8 mouse cellular contexts compared by ENCODE assay signal in genomic region chr17:46030323-46030730, GRCm38 (mm10). TPM values are rescaled to one million over a fixed set of nuclear protein-coding genes. Genes with fewer than 3 reads are reported as not detected.
DNase-seq lines count a peak whose midpoint lies in the region; ATAC-seq and TF ChIP-seq lines count a peak whose summit lies in the region.

No protein-coding gene starts in this region.

- no peak for TF ChIP-seq CTCF in olfactory bulb, adult 2 months (IDR thresholded peaks at IDR 0.05; ENCODE audit: insufficient read depth, low read depth, low read length)

- no peak for TF ChIP-seq POLR2A in olfactory bulb, adult 2 months (IDR thresholded peaks at IDR 0.05; ENCODE audit: insufficient read depth, low read depth, low read length)

- no peaks in the 10 kb centered on the region for H3K27me3 ChIP-seq in megakaryocyte, embryonic 14.5 days (replicated peaks)
- H3K27me3 ChIP-seq in intestine, embryonic 15.5 days (replicated peaks) = no peaks in the 10 kb centered on the region
- no peaks in the 10 kb centered on the region for H3K27me3 ChIP-seq in liver, embryonic 16.5 days (ENCODE audit: control insufficient read depth, insufficient read depth, low read depth, low read length)

- peak overlapping the region; percentile 98 for H3K4me3 ChIP-seq in megakaryocyte, embryonic 14.5 days (replicated peaks)
- H3K4me3 ChIP-seq in intestine, embryonic 15.5 days (replicated peaks) = peak overlapping the region; percentile 93
- H3K4me3 ChIP-seq in liver, embryonic 16.5 days (ENCODE audit: low read depth, low read length) = peak overlapping the region; percentile 80
- peak overlapping the region; percentile 59 for H3K4me3 ChIP-seq in olfactory bulb, adult 2 months (ENCODE audit: insufficient read depth, low read depth, low read length)

- peaks cover 45% of the 10 kb centered on the region for H3K36me3 ChIP-seq in megakaryocyte, embryonic 14.5 days (replicated peaks; ENCODE audit: low read length)
- H3K36me3 ChIP-seq in intestine, embryonic 15.5 days = peaks cover under 1% of the 10 kb centered on the region; the same call in 1 of the 2 replicates
- H3K36me3 ChIP-seq in liver, embryonic 16.5 days (ENCODE audit: control insufficient read depth, insufficient read depth) = peaks cover 2% of the 10 kb centered on the region; the same call in 1 of the 2 replicates

- DNase-seq in c-Kit-positive CD71-positive TER-119-positive erythroid progenitor cells, embryonic 14.5 days (ENCODE audit: low spot score) = peak; percentile 49
- peak; percentile 64 for DNase-seq in gastrocnemius, adult 18-20 months (ENCODE audit: low spot score)
- no peak for DNase-seq in yolk sac, embryonic 10.5 days (ENCODE audit: low spot score)

- H3K9ac ChIP-seq in intestine, embryonic 15.5 days = peak overlapping the region; percentile 98
- peak overlapping the region; percentile 82 for H3K9ac ChIP-seq in liver, embryonic 16.5 days (ENCODE audit: low read depth, low read length)

- peak overlapping the region; percentile 98 for H3K27ac ChIP-seq in intestine, embryonic 15.5 days
- H3K27ac ChIP-seq in liver, embryonic 16.5 days (ENCODE audit: low read length) = peak overlapping the region; percentile 86
- no peak overlapping the region; the same call in 1 of the 2 replicates for H3K27ac ChIP-seq in olfactory bulb, adult 2 months (ENCODE audit: insufficient read depth, low read depth, low read length)

- ATAC-seq in megakaryocyte, adult 5-6 weeks (ENCODE audit: poor library complexity, severe bottlenecking) = no peak
- peak; percentile 50 for ATAC-seq in intestine, embryonic 15.5 days
- ATAC-seq in liver, embryonic 16.5 days (ENCODE audit: low read depth) = peak; percentile 57

- 0% methylated on average over 32 of the region's 43 CpGs for WGBS in intestine, embryonic 15.5 days
- under 1% methylated on average over 30 of the region's 43 CpGs for WGBS in liver, embryonic 16.5 days (ENCODE audit: insufficient replicate concordance)
- 1% methylated on average over 42 of the region's 43 CpGs for WGBS in olfactory bulb, adult 2 months

- H3K9me3 ChIP-seq in megakaryocyte, embryonic 14.5 days = no peaks in the 10 kb centered on the region
- no peaks in the 10 kb centered on the region for H3K9me3 ChIP-seq in intestine, embryonic 15.5 days
- no peaks in the 10 kb centered on the region for H3K9me3 ChIP-seq in liver, embryonic 16.5 days (replicated peaks; ENCODE audit: control insufficient read depth, low read length)

- H3K4me2 ChIP-seq in intestine, embryonic 15.5 days (replicated peaks) = peak overlapping the region; percentile 83
- H3K4me2 ChIP-seq in liver, embryonic 16.5 days (ENCODE audit: low read depth, low read length) = peak overlapping the region; percentile 79

- peaks cover 74% of the 10 kb centered on the region for H3K4me1 ChIP-seq in megakaryocyte, embryonic 14.5 days
- peaks cover 54% of the 10 kb centered on the region for H3K4me1 ChIP-seq in intestine, embryonic 15.5 days (replicated peaks)
- peaks cover 48% of the 10 kb centered on the region for H3K4me1 ChIP-seq in liver, embryonic 16.5 days (ENCODE audit: control insufficient read depth, low read depth, low read length)
- peaks cover 27% of the 10 kb centered on the region for H3K4me1 ChIP-seq in olfactory bulb, adult 2 months (ENCODE audit: control insufficient read depth, insufficient read depth, low read length)

RNA-seq across cellular contexts. Expression of gene Vegfa, which starts 1.8 kb away (rescaled TPM):
- 48.1 and 103 TPM in 2 replicates for polyA plus RNA-seq in megakaryocyte, embryonic 14.5 days (2012; ENCODE audit: insufficient read depth, low replicate concordance)
- 5.6 and 9.1 TPM in 2 replicates for total RNA-seq in megakaryocyte, adult 5-6 weeks (2015)
- 4.8 and 11.4 TPM in 2 replicates for total RNA-seq in megakaryocyte, adult 5-6 weeks (2017)
- total RNA-seq in gastrocnemius, adult 18-20 months (2021) = 100 to 1,000 TPM in 1 of 2 experiments, 10 to 100 TPM in 1; 90.0 to 204 TPM
- 3.6 and 4.7 TPM in 2 replicates for polyA plus RNA-seq in intestine, embryonic 15.5 days (2015; fragmentation: Nextera tagmentation; extraction: Ambion mirVana)
- polyA plus RNA-seq in liver, embryonic 16.5 days (2015; fragmentation: Nextera tagmentation; extraction: Ambion mirVana) = 1.1 and 1.2 TPM in 2 replicates
- polyA plus RNA-seq in olfactory bulb, adult 2 months (2012; ENCODE audit: insufficient read depth, insufficient read length, low replicate concordance, missing spikeins) = not detected in 2 replicates
